Mouse (Mus musculus): ENCODE results near the gene Rbm34. TPM values are rescaled to one million over a fixed set of nuclear protein-coding genes. Genes with fewer than 3 reads are reported as not detected.

Rbm34 gene
- total and polyA plus RNA-seq, 3 experiments = 25.9 TPM; not detected in 1

DNA sequence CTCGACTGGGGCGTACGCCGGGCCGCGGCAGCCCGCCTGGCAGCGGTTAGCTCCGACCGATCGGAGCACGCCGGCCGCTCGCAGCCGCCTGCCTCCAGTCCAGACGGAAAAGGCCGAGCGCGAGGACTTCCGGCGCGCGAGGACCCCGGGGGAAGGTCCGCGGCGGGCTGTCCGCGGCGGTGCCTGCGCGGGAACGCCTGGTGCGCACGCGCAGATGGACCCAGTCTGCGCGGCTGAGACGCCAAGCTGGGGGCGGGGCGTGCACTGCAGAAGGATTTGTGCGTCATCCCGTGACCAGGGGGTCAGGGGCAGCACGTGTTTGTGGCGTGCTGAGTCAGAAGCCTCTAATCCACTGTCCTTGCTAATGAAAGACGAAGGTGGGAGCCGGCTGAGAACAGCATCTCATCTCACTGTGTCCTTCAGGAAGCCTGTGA, 25.1 kb downstream of the Rbm34 start, which contains the start of gene Tomm20 (continued):
- TF ChIP-seq ZNF384 (IDR thresholded peaks at IDR 0.05; ENCODE audit: low read depth, low read length) = no peak

DNA sequence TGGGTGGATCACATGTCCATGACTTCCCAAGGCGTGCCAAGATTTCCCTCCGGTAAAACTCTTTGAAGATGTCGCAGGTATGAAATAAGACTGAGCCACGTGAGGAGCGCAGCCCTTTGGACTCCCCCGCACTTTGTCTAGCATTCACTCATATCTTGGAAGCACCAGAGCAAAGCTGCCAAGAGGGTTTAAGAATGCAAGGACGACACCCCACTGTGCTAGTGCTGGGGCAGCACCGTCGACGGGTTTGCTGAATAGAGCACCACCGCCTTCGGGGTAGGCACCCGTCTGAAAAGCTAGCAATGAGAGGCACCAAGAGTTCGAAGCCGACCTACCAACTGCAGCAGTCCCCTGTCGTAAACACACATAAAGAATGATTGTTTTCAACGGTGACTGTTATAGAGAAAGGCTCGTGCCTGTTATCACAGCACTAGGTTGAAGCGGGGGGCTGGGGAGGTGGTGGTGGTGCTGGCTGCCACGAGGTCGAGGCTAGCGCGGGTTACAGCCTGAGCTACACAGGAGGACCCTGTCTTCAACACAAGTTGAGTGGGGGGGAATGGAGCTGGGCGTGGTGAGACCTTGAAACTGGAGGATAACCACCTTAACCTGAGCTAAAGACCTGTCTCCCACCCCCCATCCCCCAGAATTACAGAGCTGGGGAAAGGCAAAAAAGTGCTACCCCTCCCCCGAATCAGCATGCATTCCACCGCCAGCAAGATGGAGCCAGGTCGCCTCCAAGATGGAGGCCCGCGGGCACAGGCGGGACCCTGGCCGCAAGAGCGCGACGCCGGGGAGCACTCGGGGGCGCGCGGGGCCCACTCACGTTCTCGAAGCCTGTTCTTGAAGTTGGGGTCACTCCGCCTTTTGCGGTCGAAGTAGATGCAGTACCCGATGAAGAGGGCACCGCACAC, 25.8 kb downstream of the Rbm34 start:
- peak overlapping the region; percentile 96 for H3K9ac ChIP-seq (ENCODE audit: control insufficient read depth, low read depth, low read length, poor library complexity, severe bottlenecking)
- H3K4me1 ChIP-seq (ENCODE audit: control insufficient read depth in 1 of 2, insufficient read depth in 2 of 2, low read length in 2 of 2) = peaks cover 5 to 10% of the 10 kb centered on the region in 2 experiments; a peak in 3 of 4 replicates
- H3K4me3 ChIP-seq (ENCODE audit: control insufficient read depth in 1 of 2, insufficient read depth in 1 of 2, low read depth in 2 of 2, low read length in 2 of 2) = peak overlapping the region; percentile 98
- DNase-seq (ENCODE audit: low read depth, low spot score) = peak; percentile 71
- H3K27ac ChIP-seq (ENCODE audit: control insufficient read depth, low read depth, low read length) = peak overlapping the region; percentile 74
- H3K9me3 ChIP-seq (replicated peaks; ENCODE audit: insufficient read depth, low read length) = no peaks in the 10 kb centered on the region
- no peaks in the 10 kb centered on the region for H3K27me3 ChIP-seq (ENCODE audit: control insufficient read depth in 1 of 2, insufficient read depth in 2 of 2, low read length in 2 of 2)
- TF ChIP-seq KAT2A (conservative IDR thresholded peaks at IDR 0.05; ENCODE audit: low read depth, low read length) (peak; percentile 22; the same call in 1 of the 2 replicates), TBP (IDR thresholded peaks at IDR 0.05; ENCODE audit: low read depth, low read length) (no peak), ZKSCAN1 (IDR thresholded peaks at IDR 0.05; ENCODE audit: low read depth, low read length) (no peak), CHD1 (IDR thresholded peaks at IDR 0.05; ENCODE audit: low read depth, low read length) (peak; percentile 14; the same call in 1 of the 2 replicates), ZNF384 (IDR thresholded peaks at IDR 0.05; ENCODE audit: low read depth, low read length) (no peak), USF1 (IDR thresholded peaks at IDR 0.05; ENCODE audit: low read depth, low read length) (peak; percentile 66; the same call in 1 of the 2 replicates), ELF1 (IDR thresholded peaks at IDR 0.05; ENCODE audit: low read depth, low read length) (no peak), POLR2A (IDR thresholded peaks at IDR 0.05; ENCODE audit: control insufficient read depth in 1 of 2, insufficient read depth in 1 of 2, low read depth in 1 of 2, low read length in 2 of 2, poor library complexity in 1 of 2) (peak in 1 of 2 experiments; percentile 20; a peak in 1 of 4 replicates), USF2 (IDR thresholded peaks at IDR 0.05; ENCODE audit: borderline replicate concordance in 1 of 2, insufficient read depth in 1 of 2, low read depth in 1 of 2, low read length in 2 of 2) (no peak), EP300 (IDR thresholded peaks at IDR 0.05; ENCODE audit: low read depth in 1 of 2, low read length in 2 of 2) (no peak), UBTF (IDR thresholded peaks at IDR 0.05; ENCODE audit: borderline replicate concordance, insufficient read depth, low read depth, low read length) (no peak), ZMIZ1 (IDR thresholded peaks at IDR 0.05; ENCODE audit: low read depth, low read length) (0 out of 2 replicates have a peak, but pooled peaks have one; percentile 15), MXI1 (IDR thresholded peaks at IDR 0.05; ENCODE audit: low read depth, low read length) (peak; percentile 90), CHD2 (IDR thresholded peaks at IDR 0.05; ENCODE audit: low read length) (no peak), MAX (IDR thresholded peaks at IDR 0.05; ENCODE audit: low read length) (peak; percentile 24; the same call in 1 of the 2 replicates), SIN3A (IDR thresholded peaks at IDR 0.05; ENCODE audit: low read length) (no peak; the same call in 1 of the 2 replicates), MYC (IDR thresholded peaks at IDR 0.05; ENCODE audit: low read depth, low read length) (0 out of 2 replicates have a peak, but pooled peaks have one; percentile 37)
- peaks cover 27 to 30% of the 10 kb centered on the region in 2 experiments for H3K36me3 ChIP-seq (ENCODE audit: control insufficient read depth in 1 of 2, insufficient read depth in 2 of 2, low read length in 2 of 2)
- H3K79me2 ChIP-seq (ENCODE audit: control insufficient read depth, insufficient read depth, low read length, poor library complexity) = peaks cover 55% of the 10 kb centered on the region
